Mouse (Mus musculus): ENCODE measurements around the gene Bloc1s2.
A peak's percentile ranks its signal among the peaks of the same experiment; 100 is the strongest.

Bloc1s2 gene

DNA sequence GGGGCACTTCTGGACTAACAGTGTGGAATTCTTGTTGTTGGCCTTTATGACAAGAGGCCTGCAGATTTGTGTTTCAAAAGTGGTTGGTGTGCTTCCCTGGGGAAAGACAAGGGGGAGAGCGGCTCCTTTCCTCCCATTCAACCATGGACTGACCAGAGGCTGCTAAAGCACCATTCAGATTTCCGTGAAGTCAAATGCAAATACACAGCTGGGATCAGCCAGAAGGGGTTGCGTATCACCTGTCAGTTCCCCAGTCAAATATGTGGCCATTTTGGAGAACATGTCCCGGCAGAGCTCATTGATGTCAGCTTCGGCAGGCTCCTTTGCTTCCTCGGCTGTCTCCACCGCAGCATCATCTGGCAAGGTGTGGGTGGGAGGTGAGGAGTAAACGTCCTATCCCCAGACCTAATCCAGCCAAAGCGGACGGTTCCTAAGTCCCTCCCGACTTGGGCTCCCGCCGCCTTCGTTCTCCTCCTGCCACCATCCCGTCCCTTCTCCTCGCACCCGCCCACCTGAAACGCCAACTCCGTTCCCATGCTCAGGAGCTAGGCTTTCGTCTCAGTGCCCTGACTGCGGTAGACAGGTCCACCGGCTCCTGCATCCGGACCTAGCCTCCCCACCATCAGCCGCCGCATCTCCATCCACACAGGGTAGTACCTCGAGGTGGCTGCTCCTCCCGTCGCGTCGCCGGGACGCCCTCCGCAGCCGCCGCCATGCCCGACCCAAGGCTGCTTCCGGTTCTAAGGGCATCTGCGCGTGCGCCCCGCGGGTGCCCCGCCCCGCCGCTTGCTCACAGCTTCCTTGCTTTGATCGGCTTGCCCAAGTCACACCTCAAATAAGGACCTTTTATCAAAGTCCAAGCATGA is at the start of gene Bloc1s2:
TSS of gene Bloc1s2 (minus strand) at position 745 of the 866 bp plus-strand sequence.
- DNase-seq = peak; percentile 89 to 94

DNA sequence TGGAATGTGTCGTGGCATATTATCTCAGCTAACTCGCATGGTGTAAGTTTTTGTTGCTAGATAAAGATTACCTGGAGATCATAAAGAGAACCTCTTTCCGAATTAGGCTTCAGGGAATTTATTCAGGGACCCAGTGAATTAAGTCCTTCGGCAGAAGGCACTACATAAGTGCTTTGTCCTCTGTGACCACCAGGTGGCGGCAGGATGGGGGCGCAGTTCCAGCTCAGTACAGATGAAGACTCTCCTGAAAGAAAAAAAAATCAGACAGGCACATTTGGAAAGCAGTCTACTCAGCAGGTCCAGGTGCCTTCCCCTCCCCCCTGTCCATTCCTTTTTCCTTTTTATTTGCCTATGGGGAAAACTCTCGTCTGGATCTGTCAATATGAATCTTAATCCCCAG is 48.9 kb upstream of the Bloc1s2 start:
- DNase-seq = peak; percentile 30 to 63

- no peak for DNase-seq
These were observed 47.7 kb upstream of the Bloc1s2 start for GRCm38 (mm10) chr19:44193906-44194305.

DNA sequence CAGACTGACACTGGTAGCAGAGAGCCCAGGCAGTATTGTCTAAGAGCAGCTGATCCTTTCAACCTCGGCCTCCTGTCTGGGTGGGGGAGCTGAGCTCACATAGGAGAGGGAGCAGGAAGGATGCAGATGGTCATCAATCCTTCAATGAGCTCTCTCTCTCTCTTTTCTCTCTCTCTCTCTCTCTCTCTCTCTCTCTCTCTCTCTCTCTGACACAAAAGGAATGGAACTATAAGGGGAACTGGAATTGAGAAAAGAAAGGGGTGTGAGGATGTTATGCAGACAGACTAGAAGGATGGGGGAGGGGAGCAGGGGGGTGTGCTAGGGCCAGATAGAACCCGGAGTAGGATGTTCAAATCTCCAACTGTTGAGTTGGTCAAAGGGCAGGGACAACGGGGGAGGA is 46.1 kb upstream of the Bloc1s2 start, which contains the start of gene Pkd2l1:
TSS of gene Pkd2l1 (minus strand) at position 101 of the 400 bp plus-strand sequence.
- no peak for DNase-seq

DNA sequence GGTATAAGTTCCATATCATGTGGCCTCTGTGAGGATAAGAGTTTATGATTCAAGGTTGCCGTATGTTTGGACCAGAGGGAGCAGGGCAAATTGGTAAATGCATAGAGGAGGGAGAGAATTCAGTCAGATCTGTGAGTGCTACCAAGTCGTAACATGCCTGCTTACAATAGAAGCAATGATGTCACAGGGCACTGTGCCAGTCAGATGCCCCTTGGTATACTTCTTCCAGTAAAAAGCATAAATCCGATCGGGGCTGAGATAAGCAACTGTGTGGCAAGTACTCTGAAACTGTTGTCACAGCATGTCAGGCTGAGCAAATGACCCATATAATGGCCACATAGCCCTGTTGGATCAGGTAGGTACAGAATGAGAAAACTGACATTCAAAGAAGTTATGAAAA is 42.8 kb upstream of the Bloc1s2 start:
- no peak for DNase-seq

DNA sequence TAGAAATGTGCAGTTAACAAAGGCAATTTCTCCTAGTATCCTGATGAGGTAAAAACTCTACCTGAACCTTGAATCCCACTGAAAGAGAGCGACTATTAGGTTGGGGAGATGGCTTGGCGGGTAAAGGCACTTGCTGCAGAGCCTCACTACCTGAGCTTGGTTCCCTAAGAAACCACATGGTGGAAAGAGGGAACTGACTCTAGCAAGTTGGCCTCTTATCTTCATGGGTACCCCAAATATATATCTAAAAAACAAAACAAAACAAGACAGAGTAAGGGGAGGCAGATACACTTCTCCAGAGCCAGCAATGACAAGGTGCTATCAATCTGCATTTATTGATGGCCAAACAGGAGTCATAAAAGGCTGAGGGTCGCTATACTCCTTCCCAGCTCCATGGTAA is 37.7 kb upstream of the Bloc1s2 start:
- no peak for DNase-seq

DNA sequence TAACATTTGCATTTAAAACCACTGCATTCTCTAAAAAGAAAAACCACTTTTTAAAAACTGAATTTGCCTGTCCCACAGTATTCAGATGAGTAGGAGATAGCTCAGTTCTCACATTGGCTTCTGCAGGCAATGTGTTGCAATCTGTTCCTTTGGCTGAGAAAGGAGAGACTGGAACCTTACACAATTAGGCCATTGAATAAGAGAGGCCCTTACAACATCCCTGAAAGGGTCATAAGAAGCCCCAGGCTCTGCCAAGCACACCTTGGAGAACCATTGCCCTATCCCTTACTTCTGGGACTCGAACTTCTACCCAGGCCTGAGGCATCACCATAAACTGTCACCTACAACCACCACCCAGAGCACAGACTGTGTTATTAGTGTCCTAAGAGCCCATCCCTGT is 34.3 kb upstream of the Bloc1s2 start:
- DNase-seq = no peak

GRCm38 (mm10) chr19:44176741-44177140 is 30.5 kb upstream of the Bloc1s2 start:
- DNase-seq = no peak

GRCm38 (mm10) chr19:44174835-44175234 is 28.6 kb upstream of the Bloc1s2 start:
- no peak for DNase-seq

GRCm38 (mm10) chr19:44161515-44161914 is 15.3 kb upstream of the Bloc1s2 start:
- no peak for DNase-seq

GRCm38 (mm10) chr19:44159386-44159785 is 13.1 kb upstream of the Bloc1s2 start:
- no peak for DNase-seq

DNA sequence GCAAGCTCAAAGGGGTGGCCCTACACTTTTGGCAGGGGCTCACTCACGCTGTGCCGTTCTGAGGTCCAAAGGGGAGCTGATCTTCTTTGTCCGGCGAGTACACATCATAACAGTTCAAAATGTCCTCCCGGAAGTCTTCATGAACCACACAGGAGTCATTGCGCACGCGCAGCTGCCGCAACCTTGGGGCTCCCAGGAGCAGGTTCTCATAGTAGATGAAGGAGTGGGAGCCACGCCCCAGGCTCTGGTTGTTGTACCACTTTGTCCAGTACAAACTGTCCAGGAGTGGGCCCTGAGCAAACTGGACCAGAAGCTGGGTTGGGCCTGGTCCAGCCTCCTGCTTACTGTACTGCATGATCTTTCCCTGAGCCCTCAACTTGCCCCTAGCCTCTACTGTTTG is 10.8 kb upstream of the Bloc1s2 start:
- DNase-seq = no peak

DNA sequence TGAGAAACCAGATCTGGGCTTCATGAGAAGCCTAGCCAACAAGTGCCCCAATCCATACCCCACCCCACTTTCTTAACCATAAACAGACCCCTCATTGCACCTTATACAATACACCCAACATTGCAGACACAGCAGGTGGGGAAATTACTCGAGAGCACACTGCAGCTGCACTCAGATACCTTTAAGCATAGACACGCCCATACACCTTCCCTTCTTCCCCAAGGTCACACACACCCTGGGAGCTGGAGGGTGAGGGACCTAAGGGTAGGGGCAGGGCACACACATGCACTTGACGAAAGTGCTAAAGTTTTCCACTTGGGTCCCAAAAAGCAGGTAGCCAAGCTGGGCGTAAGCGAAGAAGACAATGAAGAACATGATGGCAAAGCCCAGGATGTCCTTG is 7.5 kb upstream of the Bloc1s2 start:
- no peak for DNase-seq

DNA sequence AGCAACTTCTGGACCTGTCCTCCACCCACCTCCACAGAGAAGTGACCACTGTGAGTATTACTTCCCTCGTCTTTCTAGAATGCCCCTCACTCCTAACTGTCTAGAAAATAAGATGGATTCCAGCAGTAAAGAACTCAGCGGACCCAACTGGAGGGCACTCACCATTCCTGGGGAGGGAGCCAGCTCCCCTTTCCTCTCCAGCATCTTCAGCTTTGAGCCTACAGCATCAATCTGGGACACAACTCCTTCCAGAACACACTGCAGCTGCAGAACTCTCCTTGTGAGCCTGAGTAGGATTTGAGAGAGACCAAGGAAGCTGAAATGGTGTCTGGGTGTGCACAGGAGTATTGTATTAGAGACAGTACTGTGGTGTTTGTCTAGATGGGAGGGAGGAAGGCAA is 2.7 kb upstream of the Bloc1s2 start:
- DNase-seq = no peak

DNA sequence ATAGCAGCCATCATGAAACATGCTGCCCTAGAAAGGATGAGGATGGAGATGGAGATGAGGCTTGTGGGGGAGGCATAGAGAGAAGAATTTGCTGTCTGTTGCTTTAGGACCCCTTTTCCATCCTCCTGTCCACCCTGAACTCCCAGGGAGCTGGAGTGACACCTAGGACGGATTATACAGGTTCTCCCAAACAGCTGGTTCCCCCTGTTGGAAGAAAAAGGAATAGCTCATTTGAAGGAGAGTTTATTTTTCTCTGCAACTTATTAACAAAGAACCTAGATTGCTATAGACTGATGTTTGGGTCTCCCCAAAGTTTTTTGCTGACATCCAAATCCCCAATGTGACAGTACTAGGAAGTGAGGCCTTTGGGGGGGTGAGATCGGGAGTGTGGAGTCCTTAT is 2.1 kb upstream of the Bloc1s2 start:
- DNase-seq = no peak

DNA sequence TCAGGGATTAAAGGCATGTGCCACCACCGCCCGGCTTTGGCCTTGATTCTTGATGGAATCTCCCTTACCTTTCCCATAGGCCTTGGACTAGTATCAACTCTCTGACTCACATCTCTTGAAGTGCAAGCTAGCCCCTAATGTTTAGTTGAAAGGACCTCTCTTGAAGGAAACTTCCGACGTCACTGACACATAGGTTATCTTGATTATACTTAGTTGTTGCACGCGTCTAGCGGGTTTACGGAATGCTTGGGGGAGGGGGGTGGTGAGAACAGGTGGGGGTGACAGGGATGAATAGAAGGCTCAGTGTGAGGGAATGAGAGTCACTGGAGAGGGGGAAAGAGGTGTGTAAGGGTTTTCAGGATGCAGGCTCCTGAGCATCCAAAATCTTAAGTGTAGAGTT is 705 bp upstream of the Bloc1s2 start:
- no peak for DNase-seq

DNA sequence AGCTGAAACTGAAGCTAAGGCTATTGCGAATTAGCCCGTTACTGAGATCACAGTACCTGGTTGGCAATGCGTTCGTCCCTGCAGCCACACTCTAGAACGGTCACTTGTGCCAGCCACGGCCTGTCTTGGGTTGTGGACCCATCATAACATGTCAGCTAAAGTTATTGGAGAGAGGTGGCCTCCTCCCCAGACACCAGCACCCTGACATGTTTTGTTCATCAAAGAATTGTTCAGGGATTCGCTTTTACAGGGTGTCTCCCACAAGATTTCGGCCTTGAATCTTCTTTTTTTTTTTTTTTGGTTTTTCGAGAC is 278 bp upstream of the Bloc1s2 start:
- DNase-seq = no peak

DNA sequence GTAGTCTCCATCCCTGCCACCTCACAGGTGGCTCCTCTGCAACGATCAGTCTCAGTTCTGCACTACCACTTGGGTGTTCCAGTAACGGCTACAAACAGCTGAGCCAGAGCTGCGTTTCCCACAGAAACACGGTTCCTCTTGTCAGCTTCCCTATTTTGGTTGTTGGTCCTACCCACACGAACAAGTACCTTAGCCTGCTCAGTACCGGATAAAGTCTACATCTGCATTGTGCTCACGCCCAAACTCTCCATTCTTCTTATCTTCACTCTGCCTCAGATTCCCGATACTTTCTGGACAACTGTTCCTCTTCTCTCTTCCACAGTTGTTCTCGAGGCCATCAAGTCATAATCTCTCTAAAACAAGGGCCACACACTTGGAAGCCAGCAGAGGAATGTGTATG is 1.9 kb downstream of the Bloc1s2 start:
- DNase-seq = no peak

GRCm38 (mm10) chr19:44135960-44136485 is 10.2 kb downstream of the Bloc1s2 start:
- DNase-seq = no peak

DNA sequence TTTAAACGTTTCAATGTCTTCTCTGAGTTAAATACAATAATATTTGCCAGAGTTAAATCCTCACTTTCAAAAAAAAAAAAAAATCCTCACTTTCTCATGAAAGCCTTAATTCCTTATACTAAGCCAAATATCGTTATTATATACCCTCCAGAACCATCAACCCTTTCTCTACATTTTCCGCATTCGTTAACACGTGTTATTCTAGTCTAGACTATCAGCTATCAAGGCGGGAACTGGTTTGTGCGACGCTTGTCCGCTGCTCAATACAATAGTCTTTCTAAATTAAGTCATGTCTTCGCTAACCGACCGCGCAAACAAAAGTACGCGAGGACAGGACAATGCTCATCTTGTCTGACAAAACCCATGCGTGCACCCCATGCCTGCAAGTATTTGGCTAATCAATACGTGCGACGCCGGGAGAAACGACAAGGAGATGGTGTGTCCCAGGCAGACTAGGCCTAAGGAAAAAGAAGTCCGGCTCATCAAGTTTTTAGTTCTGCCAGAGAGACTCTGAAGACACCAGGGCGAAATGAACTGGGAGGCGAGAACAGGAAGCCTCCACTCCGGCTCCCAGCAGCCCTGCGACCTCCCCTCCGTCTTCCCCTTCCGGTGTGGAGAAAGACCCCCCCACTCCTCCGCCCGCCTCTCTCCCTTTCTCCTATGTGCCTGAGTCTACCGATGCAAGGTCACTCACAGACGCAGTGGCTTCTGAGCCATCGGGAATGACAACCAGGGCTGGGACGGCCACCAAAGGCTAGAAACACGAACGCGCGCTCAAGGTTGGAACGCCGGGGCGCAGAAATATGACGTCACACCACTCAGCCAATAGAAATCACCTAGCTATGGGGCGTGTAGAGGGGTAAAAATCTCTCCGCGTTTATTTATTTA is 10.9 kb downstream of the Bloc1s2 start, which contains the start of gene Cwf19l1:
TSS of gene Cwf19l1 (minus strand) at position 805 of the 888 bp plus-strand sequence.
- DNase-seq = peak; percentile 83 to 87

- DNase-seq = no peak
These were observed 13.3 kb downstream of the Bloc1s2 start for GRCm38 (mm10) chr19:44132917-44133316.

DNA sequence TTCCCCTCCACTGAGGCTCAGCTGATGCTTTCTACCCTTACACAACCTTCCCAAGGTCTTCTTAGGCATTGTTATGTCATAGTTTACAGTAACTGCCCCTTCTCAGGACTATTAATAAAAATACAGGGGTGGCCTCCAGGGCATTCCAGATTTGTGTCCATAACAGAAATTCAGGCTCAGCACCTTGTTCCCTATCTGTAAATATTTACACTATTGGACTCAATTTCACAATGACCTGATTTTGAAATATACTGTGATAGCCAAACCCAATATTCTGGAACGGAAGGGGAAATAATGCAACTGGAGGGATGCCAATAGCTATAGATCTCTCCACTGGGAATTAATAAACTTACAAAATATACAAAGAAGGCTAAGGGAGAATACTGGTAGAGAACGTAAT is 17.7 kb downstream of the Bloc1s2 start:
- DNase-seq = no peak

DNA sequence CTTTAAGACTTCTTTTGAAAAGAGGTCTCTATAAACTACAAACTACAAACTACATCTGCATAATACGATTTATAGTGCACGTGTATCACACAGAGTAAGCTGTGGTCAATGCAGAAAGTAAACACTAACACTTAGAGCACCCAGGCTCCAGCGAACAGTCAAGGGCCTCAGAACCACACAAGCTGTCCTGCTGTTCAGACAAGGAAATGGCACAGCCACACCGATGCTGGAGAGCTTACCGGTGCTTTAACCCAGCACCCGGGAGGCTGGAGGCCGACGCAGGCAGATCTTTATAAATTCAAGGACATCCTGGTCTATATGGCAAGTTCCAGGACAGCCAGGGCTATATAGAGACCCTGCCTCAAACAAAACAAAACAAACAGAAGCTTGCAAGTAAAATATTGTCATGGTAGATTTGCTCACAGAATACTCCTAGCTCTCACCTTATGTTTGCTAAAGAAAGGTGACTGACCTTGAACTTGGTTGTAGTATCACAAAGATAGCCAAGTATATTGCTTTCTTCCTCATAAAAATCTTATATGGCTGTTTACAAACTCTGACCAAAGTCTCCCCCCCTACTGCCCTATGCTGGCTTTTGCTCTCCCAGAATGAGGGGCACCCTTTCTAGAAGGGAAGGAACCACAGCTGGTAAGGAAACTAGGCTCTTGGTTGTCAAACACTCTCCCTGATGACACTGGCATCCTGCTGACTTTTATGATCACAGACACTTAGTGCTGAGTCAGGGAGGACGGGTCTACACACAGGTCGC is 18.3 kb downstream of the Bloc1s2 start:
- no peak for DNase-seq
